Mouse (Mus musculus) limb, embryonic 13.5 days (tissue): ENCODE data around the gene Mrpl12. TPM values are rescaled to one million over a fixed set of nuclear protein-coding genes. Genes with fewer than 3 reads are reported as not detected.
"Not testable (repeated sequence)": the region's sequence is repeated elsewhere in the genome, so short reads cannot be mapped to it uniquely, and the experiment has no call there.

Experiments
- ATAC-seq: fragments of 200-750 bp; cut with Nextera tagmentation; 2 replicates; pipeline ENCODE4 v1.8.0; 2017; ENCODE audit warnings: low read depth, moderate number of reproducible peaks, moderate TSS enrichment; ENCODE audit not compliant: low FRiP score
- H3K27ac ChIP-seq: fragments of 300-500 bp; sonication (generic); 2 replicates; pipeline ENCODE4 v1.5.1; 2015; ENCODE audit warnings: inconsistent platforms, mild to moderate bottlenecking, moderate library complexity
- H3K27me3 ChIP-seq: fragments of 300-500 bp; sonication (generic); 2 replicates; pipeline ENCODE4 v1.6.1; 2015; ENCODE audit warnings: mild to moderate bottlenecking, inconsistent platforms
- H3K36me3 ChIP-seq: fragments of 300-500 bp; sonication (generic); 2 replicates; pipeline ENCODE4 v1.6.1; 2015; ENCODE audit warnings: inconsistent platforms, mild to moderate bottlenecking, moderate library complexity
- H3K4me1 ChIP-seq: fragments of 300-500 bp; sonication (generic); 2 replicates; pipeline ENCODE4 v1.6.1; 2015; ENCODE audit warnings: inconsistent platforms
- H3K4me2 ChIP-seq: fragments of 300-500 bp; sonication (generic); replicated peaks from 2 replicates; pipeline ENCODE4 v1.6.1; 2015; ENCODE audit warnings: inconsistent platforms, mild to moderate bottlenecking, moderate library complexity
- H3K4me3 ChIP-seq: fragments of 300-500 bp; sonication (generic); 2 replicates; pipeline ENCODE4 v1.5.1; 2015; ENCODE audit warnings: moderate library complexity, mild to moderate bottlenecking, inconsistent platforms
- H3K9ac ChIP-seq: fragments of 300-500 bp; sonication (generic); 2 replicates; pipeline ENCODE4 v1.6.1; 2015; ENCODE audit warnings: mild to moderate bottlenecking, inconsistent platforms
- H3K9me3 ChIP-seq: fragments of 300-500 bp; sonication (generic); 2 replicates; pipeline ENCODE4 v1.6.1; 2016; ENCODE audit warnings: inconsistent platforms
- WGBS: fragments of 180-500 bp; shearing (Covaris S2); methylation state at CpG from one replicate; pipeline ENCODE4 v1.1.7; 2015; 5-methylcytosine and 5-hydroxymethylcytosine counted together
- polyA plus RNA-seq: library from polyadenylated mRNA; unstranded; fragments of >200 nt; fragmentation: Nextera tagmentation; extraction: Ambion mirVana; gene quantifications from 2 replicates; pipeline ENCODE4 v1.2.1, GENCODE M21; 2015

The Mrpl12 gene
- polyA plus RNA-seq, 1 experiment from 2014 or later, result 120 TPM

- no peaks in the 10 kb centered on the region for H3K27me3 ChIP-seq
- H3K27ac ChIP-seq, result no peak overlapping the region
- H3K9ac ChIP-seq, result no peak overlapping the region
- no peak overlapping the region for H3K4me2 ChIP-seq
- H3K4me1 ChIP-seq, result no peaks in the 10 kb centered on the region
- peaks cover 45% of the 10 kb centered on the region for H3K36me3 ChIP-seq
- H3K4me3 ChIP-seq, result no peak overlapping the region
- no peaks in the 10 kb centered on the region for H3K9me3 ChIP-seq
- WGBS, result 81% methylated on average over 6 of the region's 6 CpGs
- ATAC-seq, result no peak
Observed at GRCm38 (mm10) chr11:120499894-120500293, 15.5 kb downstream of the Mrpl12 start.

GRCm38 (mm10) chr11:120500357-120500756, 15.9 kb downstream of the Mrpl12 start:
- 21% methylated on average over 3 of the region's 3 CpGs for WGBS
- Histone ChIP-seq H3K9me3 (no peaks in the 10 kb centered on the region), H3K4me1 (no peaks in the 10 kb centered on the region), H3K9ac (no peak overlapping the region), H3K27ac (no peak overlapping the region), H3K4me3 (no peak overlapping the region), H3K36me3 (peaks cover 40% of the 10 kb centered on the region), H3K4me2 (no peak overlapping the region), H3K27me3 (no peaks in the 10 kb centered on the region)
- ATAC-seq, result no peak

- 66% methylated on average over 6 of the region's 6 CpGs for WGBS
- no peak overlapping the region for H3K4me3 ChIP-seq
- no peak overlapping the region for H3K27ac ChIP-seq
- H3K36me3 ChIP-seq, result peaks cover 34% of the 10 kb centered on the region
- no peaks in the 10 kb centered on the region for H3K9me3 ChIP-seq
- H3K4me2 ChIP-seq, result no peak overlapping the region
- H3K9ac ChIP-seq, result no peak overlapping the region
- no peaks in the 10 kb centered on the region for H3K27me3 ChIP-seq
- H3K4me1 ChIP-seq, result no peaks in the 10 kb centered on the region
- ATAC-seq, result no peak
Observed at GRCm38 (mm10) chr11:120501018-120501417, 16.6 kb downstream of the Mrpl12 start.

DNA sequence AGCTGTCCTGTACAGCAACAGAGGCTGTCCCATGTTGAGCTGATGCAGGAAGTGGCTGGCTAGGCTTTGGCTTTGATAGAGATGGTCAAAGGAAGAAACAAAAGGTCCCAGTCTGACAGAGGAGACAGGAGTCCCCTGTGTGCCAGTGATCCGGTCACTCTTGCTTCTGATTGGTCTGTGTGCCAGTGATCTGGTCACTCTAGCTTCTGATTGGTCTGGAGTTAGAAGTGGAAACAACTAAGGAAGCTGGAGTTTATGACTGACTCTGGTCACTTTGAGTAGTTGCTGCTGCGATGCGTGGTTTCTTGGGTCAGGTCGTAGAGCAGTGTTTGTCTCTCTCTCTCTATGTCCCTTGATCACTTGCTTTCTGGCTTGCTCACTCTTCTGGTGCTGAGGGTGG, 17.3 kb downstream of the Mrpl12 start:
- ATAC-seq, result no peak
- H3K4me3 ChIP-seq, result no peak overlapping the region
- H3K4me2 ChIP-seq, result no peak overlapping the region
- 88% methylated on average over 4 of the region's 4 CpGs for WGBS
- H3K36me3 ChIP-seq, result peaks cover 27% of the 10 kb centered on the region
- no peaks in the 10 kb centered on the region for H3K4me1 ChIP-seq
- no peaks in the 10 kb centered on the region for H3K27me3 ChIP-seq
- H3K27ac ChIP-seq, result no peak overlapping the region
- no peak overlapping the region for H3K9ac ChIP-seq
- no peaks in the 10 kb centered on the region for H3K9me3 ChIP-seq

DNA sequence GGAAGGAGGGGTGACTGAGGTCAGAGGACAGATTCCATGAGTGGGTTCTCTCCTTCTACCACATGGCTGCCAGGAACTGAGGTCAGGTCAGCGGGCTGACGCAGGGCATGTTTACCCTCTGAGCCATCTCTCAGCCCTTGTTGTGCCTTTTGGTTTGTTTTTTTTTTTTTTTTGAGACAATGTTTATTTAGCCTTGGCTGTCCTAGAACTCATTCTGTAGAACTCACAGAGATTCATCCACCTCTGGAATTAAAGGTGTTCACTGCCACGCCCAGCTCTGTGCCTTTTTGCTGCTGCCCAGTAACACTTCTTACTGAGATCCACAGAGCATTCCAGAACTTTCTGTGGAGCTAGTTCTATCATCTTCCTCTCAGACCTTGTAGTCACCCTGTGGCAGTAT, 21.2 kb downstream of the Mrpl12 start:
- Histone ChIP-seq H3K4me1 (peaks cover 6% of the 10 kb centered on the region; the same call in 1 of the 2 replicates), H3K27ac (no peak overlapping the region), H3K27me3 (no peaks in the 10 kb centered on the region), H3K9me3 (no peaks in the 10 kb centered on the region), H3K9ac (no peak overlapping the region), H3K4me3 (no peak overlapping the region), H3K4me2 (no peak overlapping the region), H3K36me3 (no peaks in the 10 kb centered on the region)
- ATAC-seq, result no peak
- WGBS, result 90% methylated on average over 3 of the region's 3 CpGs

GRCm38 (mm10) chr11:120506899-120507298, 22.5 kb downstream of the Mrpl12 start:
- Histone ChIP-seq H3K4me1 (peaks cover 8% of the 10 kb centered on the region; the same call in 1 of the 2 replicates), H3K4me2 (no peak overlapping the region), H3K36me3 (no peaks in the 10 kb centered on the region), H3K9ac (no peak overlapping the region), H3K4me3 (no peak overlapping the region), H3K9me3 (no peaks in the 10 kb centered on the region), H3K27ac (no peak overlapping the region), H3K27me3 (no peaks in the 10 kb centered on the region)
- no peak for ATAC-seq
- WGBS, result 58% methylated on average over 4 of the region's 4 CpGs

DNA sequence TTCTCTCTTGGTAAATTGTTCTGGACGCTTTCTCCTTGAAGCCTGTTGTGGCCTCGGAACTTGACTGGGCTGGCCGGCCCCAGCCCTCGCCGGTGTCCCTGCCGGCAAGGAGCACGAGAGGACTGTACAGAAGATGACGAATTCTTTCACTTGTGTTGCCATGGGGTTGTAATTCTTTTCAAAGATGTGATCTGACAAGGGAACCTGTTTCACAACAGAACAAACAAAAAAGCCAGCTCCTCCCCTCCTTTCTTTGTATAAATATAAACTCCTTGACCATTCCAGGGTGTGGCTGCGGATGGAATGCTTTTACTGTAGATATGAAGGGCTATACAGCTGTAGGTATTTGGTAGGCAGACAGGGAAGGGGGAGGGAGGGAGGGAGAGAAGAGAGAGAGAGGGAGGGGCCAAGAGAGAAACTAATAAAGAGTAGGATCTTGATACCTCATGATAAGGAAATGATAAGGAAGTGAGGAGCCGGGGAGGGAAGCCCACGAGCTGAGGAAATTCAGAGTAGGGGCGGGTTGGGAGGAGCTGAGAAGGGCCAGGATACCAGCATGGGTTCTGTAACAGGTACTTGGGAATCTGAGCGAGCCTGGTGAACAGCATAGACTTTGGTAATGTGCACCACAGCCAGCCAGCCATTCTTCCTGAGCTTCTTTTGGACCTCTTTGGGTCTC, 23.3 kb downstream of the Mrpl12 start:
- Histone ChIP-seq H3K4me2 (no peak overlapping the region), H3K9me3 (no peaks in the 10 kb centered on the region), H3K36me3 (no peaks in the 10 kb centered on the region), H3K27ac (no peak overlapping the region), H3K4me3 (no peak overlapping the region), H3K27me3 (no peaks in the 10 kb centered on the region), H3K9ac (no peak overlapping the region), H3K4me1 (peaks cover 8% of the 10 kb centered on the region; the same call in 1 of the 2 replicates)
- no peak for ATAC-seq
- WGBS, result 72% methylated on average over 13 of the region's 13 CpGs

GRCm38 (mm10) chr11:120508290-120508870, 24.0 kb downstream of the Mrpl12 start:
- Histone ChIP-seq H3K4me2 (no peak overlapping the region), H3K9me3 (no peaks in the 10 kb centered on the region), H3K9ac (no peak overlapping the region), H3K27ac (no peak overlapping the region), H3K36me3 (no peaks in the 10 kb centered on the region), H3K27me3 (no peaks in the 10 kb centered on the region), H3K4me1 (peaks cover 8% of the 10 kb centered on the region; the same call in 1 of the 2 replicates), H3K4me3 (no peak overlapping the region)
- WGBS, result 88% methylated on average over 9 of the region's 9 CpGs
- no peak for ATAC-seq

DNA sequence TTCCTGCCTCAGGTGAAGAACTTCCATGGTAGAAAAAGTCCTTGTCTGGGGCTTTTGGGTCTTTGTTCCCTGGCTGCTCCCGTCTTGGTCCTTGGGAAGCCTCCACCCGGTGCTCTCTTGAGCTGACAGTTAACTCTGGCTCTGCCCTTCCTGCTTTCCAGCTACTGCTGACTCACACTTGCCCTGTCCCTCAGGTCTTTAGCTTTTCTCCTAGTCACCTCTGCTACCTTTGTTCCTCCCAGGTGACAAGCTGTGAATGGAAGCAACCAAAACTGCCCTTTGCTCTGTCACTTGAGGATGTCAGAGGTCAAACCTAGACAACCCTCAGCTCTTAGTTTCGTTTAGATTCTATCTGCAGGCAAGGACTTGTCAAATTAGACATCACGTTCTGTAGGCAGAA, 25.5 kb downstream of the Mrpl12 start:
- H3K4me3 ChIP-seq, result no peak overlapping the region
- H3K36me3 ChIP-seq, result no peaks in the 10 kb centered on the region
- peaks cover 8% of the 10 kb centered on the region; the same call in 1 of the 2 replicates for H3K4me1 ChIP-seq
- peak overlapping the region; percentile 56; the same call in 1 of the 2 replicates for H3K4me2 ChIP-seq
- H3K9ac ChIP-seq, result no peak overlapping the region
- ATAC-seq, result no peak
- WGBS, result 49% methylated on average over 4 of the region's 4 CpGs
- H3K9me3 ChIP-seq, result no peaks in the 10 kb centered on the region
- H3K27me3 ChIP-seq, result no peaks in the 10 kb centered on the region
- no peak overlapping the region for H3K27ac ChIP-seq

- ATAC-seq, result no peak
- Histone ChIP-seq H3K9ac (peak overlapping the region; percentile 56; the same call in 1 of the 2 replicates), H3K27me3 (no peaks in the 10 kb centered on the region), H3K36me3 (no peaks in the 10 kb centered on the region), H3K9me3 (no peaks in the 10 kb centered on the region), H3K4me3 (peak overlapping the region; percentile 28), H3K27ac (0 out of 2 replicates have a peak overlapping the region, but pooled peaks have one; percentile 22), H3K4me1 (peaks cover 8% of the 10 kb centered on the region; the same call in 1 of the 2 replicates), H3K4me2 (peak overlapping the region; percentile 56)
- WGBS, result 7% methylated on average over 16 of the region's 16 CpGs
Observed at GRCm38 (mm10) chr11:120510375-120511030, 26.1 kb downstream of the Mrpl12 start.

DNA sequence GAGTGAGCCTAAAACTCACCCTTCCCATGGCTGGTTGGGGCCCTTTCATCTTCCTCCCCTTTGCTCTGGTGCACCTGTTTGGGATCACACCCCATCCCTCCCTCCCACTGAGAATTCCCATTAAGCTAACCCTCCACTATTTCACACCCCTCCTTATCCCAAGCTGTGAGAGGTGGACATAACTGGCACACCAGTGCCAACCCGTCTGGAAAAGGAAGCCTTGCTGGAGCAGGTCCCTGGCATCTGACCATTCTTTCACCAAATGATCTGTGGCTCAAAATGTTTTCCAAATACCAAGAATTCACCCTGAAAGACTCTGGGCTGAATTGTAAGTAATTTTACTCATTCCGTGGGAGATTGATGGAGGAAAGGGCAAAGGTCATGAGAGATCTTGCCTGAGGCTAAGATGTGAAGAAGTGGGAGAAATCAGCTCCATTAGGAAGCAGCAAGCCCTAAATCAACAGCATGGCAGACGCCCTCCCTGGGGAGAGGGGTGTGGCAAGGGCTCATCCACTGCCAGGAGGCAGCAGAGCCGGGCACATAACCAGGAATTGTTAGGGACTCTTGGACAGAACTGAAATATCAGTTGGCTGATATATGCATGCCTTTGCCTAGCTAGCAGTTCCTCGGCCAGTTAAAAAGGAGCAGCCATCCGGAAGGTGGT, 28.5 kb downstream of the Mrpl12 start:
- Histone ChIP-seq H3K9me3 (no peaks in the 10 kb centered on the region), H3K36me3 (no peaks in the 10 kb centered on the region), H3K4me1 (peaks cover 8% of the 10 kb centered on the region), H3K27me3 (no peaks in the 10 kb centered on the region), H3K9ac (no peak overlapping the region), H3K27ac (no peak overlapping the region), H3K4me2 (no peak overlapping the region), H3K4me3 (no peak overlapping the region)
- 29% methylated on average over 6 of the region's 6 CpGs for WGBS
- no peak for ATAC-seq

DNA sequence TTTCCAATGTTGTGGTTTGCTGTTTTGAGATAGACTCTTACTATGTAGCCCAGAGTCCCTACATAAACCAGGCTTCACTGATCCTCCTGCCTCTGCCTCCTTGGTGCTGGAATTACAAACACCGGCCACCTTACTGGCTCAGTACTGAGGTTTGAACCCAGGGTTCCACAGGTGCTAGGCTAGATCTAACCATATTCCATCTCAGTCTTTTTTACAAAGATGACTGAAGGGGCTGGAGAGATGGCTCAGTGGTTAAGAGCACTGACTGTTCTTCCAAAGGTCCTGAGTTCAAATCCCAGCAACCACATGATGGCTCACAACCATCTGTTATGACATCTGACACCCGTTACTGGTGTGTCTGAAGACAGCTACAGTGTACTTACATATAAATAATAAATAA, 29.8 kb downstream of the Mrpl12 start:
- not testable (repeated sequence) for H3K4me1 ChIP-seq, H3K27ac ChIP-seq, H3K36me3 ChIP-seq, H3K27me3 ChIP-seq, H3K9ac ChIP-seq, ATAC-seq, H3K4me2 ChIP-seq, H3K4me3 ChIP-seq, H3K9me3 ChIP-seq
- 94% methylated on average over 2 of the region's 2 CpGs for WGBS
